Mouse (Mus musculus) hindbrain, embryonic 11.5 days (tissue): ENCODE data around the gene Lsg1. TPM values are rescaled to one million over a fixed set of nuclear protein-coding genes. Genes with fewer than 3 reads are reported as not detected.

Source experiments
- ATAC-seq: fragments of 200-750 bp; cut with Nextera tagmentation; 2 replicates; pipeline ENCODE4 v1.8.0; 2017; ENCODE audit warnings: mild to moderate bottlenecking, moderate TSS enrichment, moderate library complexity; ENCODE audit not compliant: low FRiP score
- DNase-seq: peaks from one replicate; pipeline ENCODE4 v3.0.0-alpha.2; 2015; ENCODE audit warnings: low spot score
- H3K27ac ChIP-seq: fragments of 300-500 bp; sonication (generic); 2 replicates; pipeline ENCODE4 v1.5.1; 2014; ENCODE audit warnings: mild to moderate bottlenecking, low read depth, low read length
- H3K27me3 ChIP-seq: fragments of 300-500 bp; sonication (generic); 2 replicates; pipeline ENCODE4 v1.6.1; 2014; ENCODE audit warnings: mild to moderate bottlenecking, low read length, moderate library complexity, mixed read lengths; ENCODE audit not compliant: control insufficient read depth, insufficient read depth
- H3K36me3 ChIP-seq: fragments of 300-500 bp; sonication (generic); 2 replicates; pipeline ENCODE4 v1.6.1; 2014; ENCODE audit warnings: mild to moderate bottlenecking, low read length, moderate library complexity, mixed read lengths; ENCODE audit not compliant: control insufficient read depth, insufficient read depth
- H3K4me1 ChIP-seq: fragments of 300-500 bp; sonication (generic); replicated peaks from 2 replicates; pipeline ENCODE4 v1.6.1; 2014; ENCODE audit warnings: low read length, mixed read lengths; ENCODE audit not compliant: control insufficient read depth, insufficient read depth
- H3K4me2 ChIP-seq: fragments of 300-500 bp; sonication (generic); replicated peaks from 2 replicates; pipeline ENCODE4 v1.6.1; 2014; ENCODE audit warnings: mild to moderate bottlenecking, low read depth, low read length
- H3K4me3 ChIP-seq: fragments of 300-500 bp; sonication (generic); 2 replicates; pipeline ENCODE4 v1.5.1; 2014; ENCODE audit warnings: low read depth, low read length
- H3K9ac ChIP-seq: fragments of 300-500 bp; sonication (generic); 2 replicates; pipeline ENCODE4 v1.6.1; 2014; ENCODE audit warnings: low read depth, low read length
- H3K9me3 ChIP-seq: fragments of 300-500 bp; sonication (generic); 2 replicates; pipeline ENCODE4 v1.6.1; 2016; ENCODE audit warnings: low read length; ENCODE audit not compliant: control insufficient read depth
- WGBS: fragments of 180-500 bp; shearing (Covaris S2); extraction: QIAGEN DNeasy Blood & Tissue Kit; methylation state at CpG from one replicate; pipeline ENCODE4 v1.1.7; 2014; 5-methylcytosine and 5-hydroxymethylcytosine counted together
- polyA plus RNA-seq: library from polyadenylated mRNA; unstranded; fragments of >200 nt; fragmentation: Nextera tagmentation; extraction: Ambion mirVana; gene quantifications from 2 replicates; pipeline ENCODE4 v1.2.1, GENCODE M21; 2014

Lsg1 gene
- polyA plus RNA-seq, 1 experiment from 2014 or later: 73.4 TPM

DNA sequence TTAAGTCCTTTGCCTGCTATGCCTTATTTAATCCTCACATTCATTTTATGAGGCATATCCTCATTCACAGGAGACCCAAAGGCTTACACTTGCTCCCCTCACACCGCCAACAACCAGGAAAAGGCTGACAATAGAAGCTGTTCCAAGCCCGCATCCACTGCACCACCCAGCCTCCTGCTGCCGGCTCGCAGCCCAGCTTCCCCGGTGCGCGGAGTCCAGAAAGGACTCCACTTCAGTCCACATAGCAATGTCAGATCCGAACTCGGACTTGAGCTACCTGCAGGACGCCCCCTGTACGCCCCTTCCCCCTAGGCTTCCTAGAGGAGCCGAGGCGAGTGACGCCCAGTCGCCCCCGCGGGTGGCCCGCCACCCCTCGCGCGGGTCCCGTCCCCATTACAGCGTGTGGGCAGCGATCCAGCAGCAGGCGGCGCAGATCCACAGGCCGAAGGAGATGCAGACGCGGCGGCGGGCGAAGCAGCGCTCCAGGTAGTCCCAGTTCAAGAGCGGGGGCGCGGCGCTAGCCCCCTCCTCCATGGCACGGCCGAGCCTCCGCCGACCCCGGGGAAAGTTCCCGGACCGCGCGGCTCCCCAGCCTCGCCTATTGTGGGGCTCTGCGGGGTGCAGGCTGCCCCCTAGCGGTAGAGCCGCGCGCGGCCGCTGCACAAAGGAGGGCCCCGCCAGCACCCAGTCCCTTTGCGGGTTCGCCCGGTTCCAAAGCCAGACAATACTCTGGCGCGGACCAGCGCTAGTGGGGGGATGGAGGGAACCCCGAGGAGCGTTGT lies 37.2 kb downstream of the Lsg1 start:
- peak; percentile 92 for ATAC-seq
- Histone ChIP-seq H3K27me3 (no peaks in the 10 kb centered on the region; the same call in 1 of the 2 replicates), H3K36me3 (0 out of 2 replicates have a peak, but pooled peaks cover 6% of the 10 kb centered on the region), H3K27ac (peak overlapping the region; percentile 31; the same call in 1 of the 2 replicates), H3K4me3 (peak overlapping the region; percentile 73), H3K9me3 (0 out of 2 replicates have a peak, but pooled peaks cover 1% of the 10 kb centered on the region), H3K4me2 (peak overlapping the region; percentile 62), H3K4me1 (no peaks in the 10 kb centered on the region; the same call in 1 of the 2 replicates), H3K9ac (peak overlapping the region; percentile 97)
- peak; percentile 90 for DNase-seq
- under 1% methylated on average over 63 of the region's 63 CpGs for WGBS

DNA sequence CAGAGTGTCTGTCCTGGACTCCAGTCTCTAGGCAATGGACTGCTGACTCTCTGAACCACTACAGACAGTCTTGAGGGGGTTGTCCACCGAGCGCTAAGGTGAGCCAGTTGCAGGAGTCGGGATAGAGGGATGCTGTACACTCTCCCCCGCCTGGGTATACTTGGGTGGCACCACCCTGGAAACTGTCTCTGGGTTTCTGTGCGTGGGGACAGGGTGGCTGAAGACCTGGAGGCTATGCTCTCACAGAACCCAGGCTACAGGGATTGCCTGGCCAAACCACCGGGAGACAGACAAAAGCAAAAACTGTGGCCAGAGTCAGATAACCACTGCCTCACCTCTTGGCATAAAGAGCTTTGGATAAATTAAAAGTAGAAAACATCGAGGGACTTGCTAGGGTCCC lies 37.9 kb downstream of the Lsg1 start:
- Histone ChIP-seq H3K36me3 (0 out of 2 replicates have a peak, but pooled peaks cover 6% of the 10 kb centered on the region), H3K9me3 (no peaks in the 10 kb centered on the region), H3K4me1 (no peaks in the 10 kb centered on the region; the same call in 1 of the 2 replicates), H3K27me3 (no peaks in the 10 kb centered on the region; the same call in 1 of the 2 replicates), H3K4me3 (peak overlapping the region; percentile 73), H3K27ac (no peak overlapping the region), H3K4me2 (peak overlapping the region; percentile 62), H3K9ac (peak overlapping the region; percentile 97)
- WGBS: 87% methylated on average over 7 of the region's 7 CpGs
- no peak for ATAC-seq
- no peak for DNase-seq

DNA sequence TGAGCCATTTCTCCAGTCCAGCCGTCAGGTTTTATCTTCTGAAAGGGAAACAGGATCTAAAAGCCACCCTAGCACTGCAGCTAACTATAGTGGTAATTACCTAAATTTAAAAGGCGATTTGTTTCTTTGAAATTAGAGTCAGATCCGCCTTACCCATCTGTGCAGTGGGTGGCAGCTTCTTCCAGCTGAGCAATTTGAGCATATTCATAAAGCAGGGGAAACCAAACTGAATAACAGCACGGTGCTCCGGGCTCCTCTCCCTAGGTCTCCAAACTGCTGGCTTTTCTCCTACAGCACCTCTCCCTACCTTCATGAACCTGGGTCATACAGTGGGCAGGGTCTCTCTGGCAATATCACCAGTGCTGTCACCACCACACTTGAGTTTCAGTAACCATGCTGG lies 39.1 kb downstream of the Lsg1 start:
- ATAC-seq: no peak
- no peak overlapping the region for H3K4me2 ChIP-seq
- 0 out of 2 replicates have a peak, but pooled peaks cover 6% of the 10 kb centered on the region for H3K36me3 ChIP-seq
- H3K27me3 ChIP-seq: no peaks in the 10 kb centered on the region; the same call in 1 of the 2 replicates
- no peaks in the 10 kb centered on the region for H3K9me3 ChIP-seq
- H3K4me1 ChIP-seq: no peaks in the 10 kb centered on the region; the same call in 1 of the 2 replicates
- WGBS: 91% methylated on average over 5 of the region's 5 CpGs
- no peak overlapping the region for H3K9ac ChIP-seq
- no peak overlapping the region for H3K27ac ChIP-seq
- DNase-seq: no peak
- H3K4me3 ChIP-seq: no peak overlapping the region

DNA sequence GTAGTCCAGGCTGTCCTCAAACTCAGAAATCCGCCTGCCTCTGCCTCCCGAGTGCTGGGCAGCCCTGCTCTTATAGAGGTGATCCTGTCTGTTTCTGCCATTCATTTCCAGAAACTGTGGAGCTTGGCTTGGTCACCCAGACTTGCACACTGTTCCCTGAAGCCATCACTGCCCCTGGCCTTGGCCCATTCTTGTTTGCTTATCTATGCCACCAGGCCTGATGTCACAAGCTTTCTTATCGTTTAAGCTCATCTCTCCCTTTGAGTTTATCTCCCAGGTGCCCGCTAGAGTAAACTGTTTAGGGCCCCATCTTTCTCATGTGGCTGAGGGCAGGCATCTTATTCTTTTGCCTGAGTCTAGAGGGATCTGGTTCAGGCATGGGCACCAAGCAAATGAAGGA lies 42.7 kb downstream of the Lsg1 start:
- no peak overlapping the region for H3K27ac ChIP-seq
- no peak overlapping the region for H3K4me2 ChIP-seq
- ATAC-seq: no peak
- no peaks in the 10 kb centered on the region; the same call in 1 of the 2 replicates for H3K4me1 ChIP-seq
- WGBS: 83% methylated on average over 4 of the region's 4 CpGs
- H3K9me3 ChIP-seq: no peaks in the 10 kb centered on the region
- no peaks in the 10 kb centered on the region; the same call in 1 of the 2 replicates for H3K27me3 ChIP-seq
- DNase-seq: no peak
- no peak overlapping the region for H3K4me3 ChIP-seq
- H3K36me3 ChIP-seq: 0 out of 2 replicates have a peak, but pooled peaks cover 6% of the 10 kb centered on the region
- no peak overlapping the region for H3K9ac ChIP-seq

DNA sequence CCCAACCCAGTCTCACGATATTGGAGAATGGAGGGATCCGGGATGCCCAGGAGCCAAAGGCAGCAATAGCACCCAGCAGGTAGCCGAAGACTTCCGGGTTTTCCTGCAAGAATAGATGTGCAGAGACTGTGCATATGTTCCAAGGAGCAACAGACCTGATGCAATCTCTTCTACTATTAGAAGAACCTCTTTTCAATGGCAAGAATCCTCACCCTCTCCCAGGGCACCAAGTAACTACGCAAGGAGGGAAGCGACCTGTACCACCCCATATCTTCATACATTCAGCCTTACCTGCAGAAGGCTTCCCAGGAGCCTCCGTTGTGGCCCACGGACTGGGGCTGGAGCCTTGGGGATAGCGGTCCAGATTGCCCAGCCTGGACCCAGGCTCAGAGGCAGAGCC lies 44.0 kb downstream of the Lsg1 start:
- DNase-seq (no peak), ATAC-seq (no peak)
- no peak overlapping the region for H3K4me2 ChIP-seq
- 86% methylated on average over 9 of the region's 9 CpGs for WGBS
- no peak overlapping the region for H3K27ac ChIP-seq
- H3K4me3 ChIP-seq: no peak overlapping the region
- 0 out of 2 replicates have a peak, but pooled peaks cover 6% of the 10 kb centered on the region for H3K36me3 ChIP-seq
- no peak overlapping the region for H3K9ac ChIP-seq
- no peaks in the 10 kb centered on the region for H3K27me3 ChIP-seq
- no peaks in the 10 kb centered on the region for H3K4me1 ChIP-seq
- no peaks in the 10 kb centered on the region for H3K9me3 ChIP-seq

DNA sequence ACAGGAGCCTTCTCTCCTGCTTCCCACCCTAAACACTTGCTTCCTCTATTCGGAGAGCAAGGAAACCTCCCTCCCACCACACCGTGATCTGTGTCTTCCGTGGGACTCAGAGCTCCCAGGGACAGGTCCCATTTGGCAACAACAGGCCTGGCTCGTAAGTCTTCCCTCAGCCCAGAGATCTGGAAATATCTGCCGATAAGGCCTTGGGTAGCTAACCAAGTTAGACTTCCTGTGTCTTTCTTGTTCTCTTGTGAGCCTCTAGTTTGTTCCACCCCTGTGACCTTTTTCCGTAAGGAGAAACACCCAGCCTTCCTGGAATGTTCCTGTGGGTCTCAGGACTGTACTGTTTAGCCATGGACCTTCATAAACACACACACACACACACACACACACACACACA lies 44.6 kb downstream of the Lsg1 start:
- no peak overlapping the region for H3K4me3 ChIP-seq
- no peak overlapping the region for H3K9ac ChIP-seq
- H3K9me3 ChIP-seq: no peaks in the 10 kb centered on the region
- DNase-seq: no peak
- WGBS: 83% methylated on average over 6 of the region's 6 CpGs
- no peak overlapping the region for H3K27ac ChIP-seq
- no peak for ATAC-seq
- no peaks in the 10 kb centered on the region for H3K4me1 ChIP-seq
- no peak overlapping the region for H3K4me2 ChIP-seq
- no peaks in the 10 kb centered on the region for H3K27me3 ChIP-seq
- 0 out of 2 replicates have a peak, but pooled peaks cover 6% of the 10 kb centered on the region for H3K36me3 ChIP-seq

DNA sequence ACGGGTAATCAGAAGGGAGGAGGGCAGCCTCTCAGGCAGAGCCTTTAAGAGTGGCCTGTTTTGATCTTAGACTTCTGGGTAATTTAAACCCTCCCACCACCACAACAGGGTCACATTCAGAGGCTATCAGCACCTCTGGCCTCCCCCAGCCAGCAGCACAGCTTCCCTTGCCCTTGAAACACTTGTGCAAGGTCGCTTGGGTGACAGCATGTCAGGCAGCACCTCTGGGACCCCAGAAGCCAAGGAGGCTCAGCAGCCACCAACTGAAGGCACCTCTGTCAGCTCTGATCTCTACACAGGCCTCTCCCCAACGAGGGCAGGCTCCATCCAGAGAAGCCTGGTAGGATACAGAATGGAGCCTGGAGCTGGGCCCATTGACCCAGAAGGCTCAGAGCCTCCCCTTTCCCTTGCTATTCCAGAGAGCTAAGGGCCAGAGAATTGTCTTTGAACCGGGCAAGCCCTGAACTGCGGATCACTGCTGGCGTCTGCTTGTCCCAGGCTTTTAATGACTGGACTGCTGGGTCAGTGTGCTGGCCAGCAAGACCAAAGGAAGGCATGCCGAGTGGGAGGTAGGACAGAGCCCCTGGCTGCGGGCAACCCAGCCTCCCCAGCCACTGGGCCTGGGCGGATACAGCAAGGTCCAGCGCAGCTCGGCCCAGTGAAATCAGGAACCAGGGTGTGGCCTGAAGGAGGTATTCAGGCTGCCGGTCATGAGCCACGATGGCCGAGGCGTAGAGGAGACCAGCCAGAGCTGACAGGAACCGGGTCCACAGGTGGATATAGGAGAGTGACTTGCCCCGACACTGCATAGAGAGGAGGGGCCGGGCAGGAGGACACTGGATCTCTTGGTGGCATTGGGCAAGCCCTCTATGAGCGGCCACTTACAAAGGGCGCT lies 47.0 kb downstream of the Lsg1 start:
- Histone ChIP-seq H3K9me3 (no peaks in the 10 kb centered on the region), H3K4me2 (no peak overlapping the region), H3K27me3 (no peaks in the 10 kb centered on the region), H3K9ac (no peak overlapping the region), H3K27ac (no peak overlapping the region), H3K4me3 (no peak overlapping the region), H3K4me1 (no peaks in the 10 kb centered on the region), H3K36me3 (no peaks in the 10 kb centered on the region)
- DNase-seq (no peak), ATAC-seq (no peak)
- 72% methylated on average over 20 of the region's 20 CpGs for WGBS

DNA sequence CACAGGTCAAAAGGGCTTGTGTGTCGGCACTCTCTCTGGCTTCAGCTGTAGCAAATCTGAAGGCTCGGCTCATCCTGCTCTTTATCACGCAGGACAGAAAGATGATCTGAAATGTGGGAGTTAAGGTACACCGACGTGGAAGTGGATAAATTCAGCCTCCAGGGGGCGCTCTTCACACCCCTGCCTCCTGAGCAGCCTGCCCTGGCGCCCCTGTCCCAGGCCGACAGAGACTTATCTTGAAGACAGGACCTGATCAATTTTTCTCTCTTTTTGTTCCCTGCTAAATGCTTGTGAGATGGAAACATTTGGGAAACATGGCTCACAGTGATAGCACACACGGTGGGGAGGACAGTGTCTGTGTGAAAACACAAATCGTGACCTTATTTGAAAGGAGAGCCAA lies 48.0 kb downstream of the Lsg1 start:
- DNase-seq (peak; percentile 74), ATAC-seq (no peak; the same call in 1 of the 2 replicates)
- H3K4me3 ChIP-seq: no peak overlapping the region
- WGBS: 24% methylated on average over 10 of the region's 10 CpGs
- H3K9ac ChIP-seq: no peak overlapping the region
- no peaks in the 10 kb centered on the region for H3K9me3 ChIP-seq
- no peaks in the 10 kb centered on the region for H3K27me3 ChIP-seq
- H3K27ac ChIP-seq: no peak overlapping the region
- H3K36me3 ChIP-seq: no peaks in the 10 kb centered on the region
- H3K4me1 ChIP-seq: no peaks in the 10 kb centered on the region
- H3K4me2 ChIP-seq: no peak overlapping the region
